Comparison of ENCODE assay signal across 16 mouse cellular contexts in genomic region chr8:5297190-5297589, GRCm38 (mm10).
A peak's percentile ranks its signal among the peaks of the same experiment; 100 is the strongest.
DNase-seq lines count a peak whose midpoint lies in the region; ATAC-seq and TF ChIP-seq lines count a peak whose summit lies in the region.
"Had no signal": no experiment of that assay in that cellular context is flagged by ENCODE, and none has a peak within 500 bp of the region (broad histone marks: within the 10 kb centered on the region; RNA-seq: fewer than 3 reads in every experiment).

No protein-coding gene starts in this region.

- no peaks in the 10 kb centered on the region for H3K27me3 ChIP-seq in intestine, postnatal 0 days (replicated peaks; ENCODE audit: control insufficient read depth, insufficient read depth, low read length)
- no peaks in the 10 kb centered on the region for H3K27me3 ChIP-seq in intestine, embryonic 15.5 days (replicated peaks)
- H3K27me3 ChIP-seq in forebrain, embryonic 15.5 days, result no peaks in the 10 kb centered on the region
- no peaks in the 10 kb centered on the region for H3K27me3 ChIP-seq in liver, embryonic 11.5 days (replicated peaks; ENCODE audit: control insufficient read depth, insufficient read depth, low read length)
- H3K27me3 ChIP-seq: embryonic facial prominence, embryonic 13.5 days; liver, embryonic 15.5 days had no signal

- H3K36me3 ChIP-seq in intestine, postnatal 0 days (ENCODE audit: control insufficient read depth, insufficient read depth), result no peaks in the 10 kb centered on the region
- H3K36me3 ChIP-seq in intestine, embryonic 15.5 days, result no peaks in the 10 kb centered on the region
- H3K36me3 ChIP-seq in forebrain, embryonic 15.5 days, result no peaks in the 10 kb centered on the region
- H3K36me3 ChIP-seq in liver, embryonic 11.5 days (ENCODE audit: control insufficient read depth, insufficient read depth, low read length), result no peaks in the 10 kb centered on the region
- H3K36me3 ChIP-seq: embryonic facial prominence, embryonic 13.5 days; liver, embryonic 15.5 days had no signal

- peak; percentile 31; the same call in 1 of the 2 replicates for TF ChIP-seq CTCF in intestine, postnatal 0 days (IDR thresholded peaks at IDR 0.05; ENCODE audit: low read depth)

- no peak overlapping the region for H3K4me2 ChIP-seq in intestine, postnatal 0 days (replicated peaks; ENCODE audit: low read depth)
- H3K4me2 ChIP-seq in intestine, embryonic 15.5 days (replicated peaks), result no peak overlapping the region
- no peak overlapping the region for H3K4me2 ChIP-seq in forebrain, embryonic 15.5 days (replicated peaks)
- no peak overlapping the region for H3K4me2 ChIP-seq in liver, embryonic 11.5 days
- H3K4me2 ChIP-seq: embryonic facial prominence, embryonic 13.5 days; liver, embryonic 15.5 days had no signal

- no peak for ATAC-seq in intestine, postnatal 0 days
- no peak for ATAC-seq in intestine, embryonic 15.5 days
- ATAC-seq in forebrain, embryonic 15.5 days (replicated peaks), result peak; percentile 32; the same call in 1 of the 2 replicates
- no peak for ATAC-seq in liver, embryonic 11.5 days (replicated peaks; ENCODE audit: low FRiP score)

- H3K9ac ChIP-seq in intestine, postnatal 0 days (ENCODE audit: low read depth, low read length), result no peak overlapping the region
- no peak overlapping the region for H3K9ac ChIP-seq in intestine, embryonic 15.5 days
- H3K9ac ChIP-seq in forebrain, embryonic 15.5 days (replicated peaks), result no peak overlapping the region
- H3K9ac ChIP-seq in liver, embryonic 11.5 days (ENCODE audit: low read depth, low read length), result no peak overlapping the region
- H3K9ac ChIP-seq: embryonic facial prominence, embryonic 13.5 days; liver, embryonic 15.5 days had no signal

- no peak overlapping the region for H3K4me3 ChIP-seq in intestine, postnatal 0 days (ENCODE audit: low read depth, low read length)
- H3K4me3 ChIP-seq in intestine, embryonic 15.5 days (replicated peaks), result no peak overlapping the region
- no peak overlapping the region for H3K4me3 ChIP-seq in forebrain, embryonic 15.5 days
- H3K4me3 ChIP-seq in liver, embryonic 11.5 days (ENCODE audit: low read depth, low read length), result no peak overlapping the region
- H3K4me3 ChIP-seq: embryonic facial prominence, embryonic 13.5 days; liver, embryonic 15.5 days had no signal

- H3K4me1 ChIP-seq in intestine, postnatal 0 days (replicated peaks; ENCODE audit: control insufficient read depth, insufficient read depth, low read length), result no peaks in the 10 kb centered on the region
- H3K4me1 ChIP-seq in intestine, embryonic 15.5 days (replicated peaks), result no peaks in the 10 kb centered on the region
- H3K4me1 ChIP-seq in forebrain, embryonic 15.5 days, result no peaks in the 10 kb centered on the region; the same call in 1 of the 2 replicates
- H3K4me1 ChIP-seq in liver, embryonic 11.5 days (replicated peaks; ENCODE audit: control insufficient read depth, insufficient read depth, low read length), result no peaks in the 10 kb centered on the region
- H3K4me1 ChIP-seq: embryonic facial prominence, embryonic 13.5 days; liver, embryonic 15.5 days had no signal

- no peak overlapping the region for H3K27ac ChIP-seq in intestine, postnatal 0 days (ENCODE audit: low read depth, low read length)
- no peak overlapping the region for H3K27ac ChIP-seq in intestine, embryonic 15.5 days
- no peak overlapping the region for H3K27ac ChIP-seq in forebrain, embryonic 15.5 days (replicated peaks)
- no peak overlapping the region for H3K27ac ChIP-seq in liver, embryonic 11.5 days (ENCODE audit: low read depth, low read length)
- H3K27ac ChIP-seq: embryonic facial prominence, embryonic 13.5 days; liver, embryonic 15.5 days had no signal

- no peaks in the 10 kb centered on the region for H3K9me3 ChIP-seq in intestine, postnatal 0 days (ENCODE audit: control insufficient read depth)
- no peaks in the 10 kb centered on the region for H3K9me3 ChIP-seq in intestine, embryonic 15.5 days
- H3K9me3 ChIP-seq in forebrain, embryonic 15.5 days, result no peaks in the 10 kb centered on the region
- H3K9me3 ChIP-seq in liver, embryonic 11.5 days (ENCODE audit: control insufficient read depth, low read length), result no peaks in the 10 kb centered on the region
- H3K9me3 ChIP-seq: embryonic facial prominence, embryonic 13.5 days; liver, embryonic 15.5 days had no signal

- DNase-seq in embryo, embryonic 10.5 days (ENCODE audit: low spot score), result peak; percentile 21
- DNase-seq in embryo, embryonic 10 days (ENCODE audit: low spot score), result no peak
- DNase-seq in 3T3-L1 (ENCODE audit: low read depth, low spot score), result peak; percentile 11
- no peak for DNase-seq in liver, embryonic 11.5 days (ENCODE audit: low spot score)
- DNase-seq in right cerebral cortex, postnatal 4 days, result no peak
- DNase-seq: adrenal gland, postnatal 36 days; B cell, adult 2 months; cerebellum, adult 18-20 months; heart, adult 11 months; heart, postnatal 14 days; kidney, adult 9 months had no signal

Comparison
In these comparisons a context has a peak if more than half of its experiments do, and no peak if none do; other contexts are left out.
1. DNase-seq: peak in embryo, embryonic 10.5 days (single experiment) and 3T3-L1 (single experiment); none in embryo, embryonic 10 days (single experiment), liver, embryonic 11.5 days (single experiment) and right cerebral cortex, postnatal 4 days (single experiment).